Mouse (Mus musculus) right cerebral cortex, adult 2 months (tissue): ENCODE results near the gene Osgin1.

ENCODE experiments used
- DNase-seq, 2 experiments: peaks; one replicate each; pipeline ENCODE4 v3.0.0; 2021 to 2022; ENCODE audit warnings: low spot score in 2 of 2

Osgin1 gene

GRCm38 (mm10) chr8:119423631-119424141, 10.2 kb upstream of the Osgin1 start:
- no peak for DNase-seq

DNA sequence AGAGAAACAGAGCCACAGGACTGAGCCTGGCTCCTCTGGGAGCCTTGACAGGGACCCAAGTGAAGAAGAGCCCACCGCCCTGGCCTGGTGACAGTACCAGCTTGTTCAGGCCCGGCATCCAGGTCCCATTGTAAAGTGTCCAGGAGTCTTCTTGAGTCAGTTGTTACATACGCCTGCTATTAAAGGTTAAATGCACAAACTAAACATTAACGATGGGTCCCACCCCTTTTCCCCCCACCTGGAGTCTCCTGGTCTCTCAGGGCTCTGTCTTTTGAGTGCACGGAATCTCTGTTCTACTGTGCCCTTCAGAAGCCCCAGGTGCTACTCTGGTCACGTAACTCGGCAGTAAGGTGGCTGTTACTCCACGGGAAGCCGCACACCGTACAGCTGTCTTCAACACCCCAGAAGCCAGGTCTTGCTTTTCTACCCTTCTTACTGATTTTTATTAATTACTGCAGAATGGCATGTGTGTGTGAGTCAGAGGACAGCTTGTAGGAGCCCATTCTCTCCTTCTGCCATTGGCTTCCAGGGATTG, 9.7 kb upstream of the Osgin1 start:
- DNase-seq = no peak

- no peak for DNase-seq
Measured at GRCm38 (mm10) chr8:119424740-119425139, 9.2 kb upstream of the Osgin1 start.

GRCm38 (mm10) chr8:119425533-119425932, 8.4 kb upstream of the Osgin1 start:
- DNase-seq = no peak

DNA sequence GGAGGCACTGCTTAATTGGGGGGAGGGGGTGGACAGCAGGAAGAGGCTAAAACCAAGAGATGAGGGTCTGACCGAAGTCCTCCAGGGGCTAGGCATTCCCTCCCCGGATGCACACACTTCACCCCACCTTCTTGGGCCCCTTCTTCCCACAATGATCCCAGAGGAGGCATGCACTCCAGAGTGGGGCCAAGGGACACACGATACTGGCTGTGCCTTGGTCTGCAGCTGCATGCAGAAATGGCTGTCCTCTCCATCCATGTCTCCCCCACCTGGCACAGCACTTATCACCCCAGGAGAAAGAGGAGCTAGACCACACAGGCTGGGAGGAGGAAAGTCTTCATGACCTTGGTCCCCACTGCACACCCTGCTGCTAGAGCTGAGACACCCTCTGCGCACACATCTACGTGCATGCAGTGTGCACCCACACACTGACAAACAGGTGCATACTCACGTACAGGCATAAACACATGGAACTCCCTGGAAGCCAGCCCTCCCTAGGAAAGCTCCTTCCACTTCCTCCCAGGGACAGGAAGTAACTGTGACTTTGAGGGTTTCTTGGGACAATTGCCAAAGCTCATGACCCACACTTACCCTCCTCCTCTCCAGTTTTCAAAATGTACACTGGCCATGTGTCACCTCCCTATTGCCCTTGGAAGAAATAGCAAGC, 7.7 kb upstream of the Osgin1 start:
- DNase-seq = no peak

- no peak for DNase-seq
Measured at GRCm38 (mm10) chr8:119427634-119428349, 6.1 kb upstream of the Osgin1 start.

DNA sequence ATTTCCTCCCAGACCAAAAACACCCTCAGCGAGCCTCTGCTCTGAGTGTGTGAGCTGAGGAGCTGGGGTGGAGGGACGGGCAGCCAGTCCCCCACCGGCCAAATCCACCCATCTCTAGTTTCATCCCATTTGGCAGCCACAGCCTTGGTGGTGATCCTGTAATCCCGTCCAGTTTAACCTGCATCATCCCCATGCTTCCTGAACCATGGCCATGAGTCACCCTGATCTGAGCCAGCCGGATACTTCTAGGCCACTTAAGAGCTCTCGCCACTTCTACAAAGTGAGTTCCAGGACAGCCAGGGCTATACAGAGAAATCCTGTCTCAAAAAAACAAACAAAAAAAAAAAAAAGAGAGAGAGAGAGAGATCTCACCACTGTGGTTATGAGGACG, 5.6 kb upstream of the Osgin1 start:
- DNase-seq = no peak

GRCm38 (mm10) chr8:119428766-119429327, 5.1 kb upstream of the Osgin1 start:
- DNase-seq = no peak

GRCm38 (mm10) chr8:119429552-119429951, 4.4 kb upstream of the Osgin1 start:
- DNase-seq = no peak

DNA sequence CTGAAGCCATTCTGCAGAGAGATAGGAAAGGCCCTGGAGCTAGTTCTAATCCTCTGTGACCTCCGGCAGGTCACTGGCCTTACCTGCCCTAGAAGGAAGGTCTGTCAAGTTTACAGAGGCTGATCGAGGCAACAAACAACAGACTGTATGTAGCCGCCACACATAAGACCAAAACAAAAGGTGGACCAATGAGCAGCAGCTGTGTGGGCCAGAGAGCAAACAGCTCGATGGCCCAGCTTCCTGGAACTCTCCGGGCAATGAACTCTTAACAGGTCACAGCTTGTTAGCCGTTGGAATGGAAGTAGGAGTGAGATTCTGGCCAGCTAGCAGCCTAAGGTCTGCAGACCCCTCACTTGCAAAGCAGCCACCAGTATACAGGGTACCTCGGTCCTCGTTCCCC, 3.7 kb upstream of the Osgin1 start:
- DNase-seq = no peak

DNA sequence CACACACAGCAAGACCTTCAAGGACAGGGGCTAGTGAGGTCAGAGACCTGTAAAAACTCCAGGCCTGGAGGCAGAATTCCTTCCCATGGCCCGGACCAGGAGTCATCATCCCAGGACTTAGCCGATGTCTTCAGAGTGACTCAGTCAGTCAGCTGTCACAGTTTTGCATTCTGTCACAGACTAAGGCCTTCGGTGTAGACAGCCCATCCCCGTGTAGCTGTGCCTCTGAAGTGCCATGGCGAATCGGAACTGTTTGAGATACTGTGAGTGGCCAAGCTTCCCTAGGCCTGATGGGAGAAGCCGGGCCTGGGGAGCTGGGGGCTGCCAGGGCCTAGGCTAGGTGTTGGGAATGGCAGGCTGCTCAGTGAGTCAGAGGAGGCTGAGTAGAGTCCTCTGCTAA, 3.2 kb upstream of the Osgin1 start:
- no peak for DNase-seq

DNA sequence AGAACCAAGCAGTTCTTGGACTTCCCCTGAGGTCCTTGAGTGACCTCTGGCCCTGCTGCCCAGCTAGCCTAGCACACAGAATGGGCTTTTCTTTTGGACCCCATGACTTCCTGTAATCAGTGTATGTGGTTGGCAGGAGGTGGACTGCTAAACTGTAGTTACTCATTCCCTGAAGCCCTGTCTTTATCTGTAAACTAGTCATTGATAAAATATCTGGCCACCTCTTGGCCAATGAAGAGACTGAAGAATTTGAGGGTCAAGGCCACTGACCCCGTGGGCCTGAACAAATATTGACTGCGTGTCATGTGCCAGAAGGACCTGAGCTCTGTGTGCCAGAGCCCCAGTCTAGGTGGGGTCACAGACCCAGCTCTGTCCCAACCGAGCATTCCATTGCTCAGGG, 1.6 kb upstream of the Osgin1 start:
- DNase-seq = no peak

DNA sequence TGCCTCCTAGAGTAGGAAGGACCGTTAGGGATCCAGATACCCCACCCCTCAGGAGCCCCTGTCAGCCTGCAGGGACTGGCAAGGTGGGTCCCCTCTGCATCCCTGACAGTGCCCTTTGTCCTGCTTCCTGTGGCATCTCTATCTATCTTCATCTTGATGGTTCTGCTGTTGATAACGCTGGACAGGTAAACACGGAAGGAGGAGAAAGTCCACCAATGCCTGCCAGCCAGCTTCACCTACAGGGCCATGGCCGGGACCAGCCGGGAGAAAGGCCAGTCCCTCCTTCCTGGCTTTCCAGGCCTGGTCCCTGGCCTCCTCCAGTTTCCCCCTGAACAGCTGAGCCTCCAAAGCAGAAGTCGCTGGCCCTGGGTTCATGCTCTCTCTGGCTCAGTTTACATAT, 645 bp downstream of the Osgin1 start:
- no peak for DNase-seq

DNA sequence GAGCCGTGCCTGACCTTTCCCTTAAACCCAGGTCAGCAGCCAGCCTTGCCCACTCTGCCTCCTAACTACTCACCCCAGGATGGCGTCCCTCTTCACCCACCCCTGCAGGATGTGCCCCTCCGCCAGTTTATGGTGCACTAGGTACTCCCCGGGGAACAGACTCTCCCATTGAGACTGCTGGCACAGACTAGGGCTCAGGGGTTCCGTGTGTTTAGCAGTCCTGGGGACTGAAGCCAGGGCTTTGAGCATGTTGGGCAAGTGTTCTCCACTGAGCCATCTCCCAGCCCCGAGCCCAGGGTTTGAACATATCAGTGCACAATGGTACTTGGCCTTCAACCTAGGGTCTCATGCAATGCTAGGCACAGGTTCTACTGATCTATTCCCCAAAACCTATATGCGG, 1.6 kb downstream of the Osgin1 start:
- no peak for DNase-seq

DNA sequence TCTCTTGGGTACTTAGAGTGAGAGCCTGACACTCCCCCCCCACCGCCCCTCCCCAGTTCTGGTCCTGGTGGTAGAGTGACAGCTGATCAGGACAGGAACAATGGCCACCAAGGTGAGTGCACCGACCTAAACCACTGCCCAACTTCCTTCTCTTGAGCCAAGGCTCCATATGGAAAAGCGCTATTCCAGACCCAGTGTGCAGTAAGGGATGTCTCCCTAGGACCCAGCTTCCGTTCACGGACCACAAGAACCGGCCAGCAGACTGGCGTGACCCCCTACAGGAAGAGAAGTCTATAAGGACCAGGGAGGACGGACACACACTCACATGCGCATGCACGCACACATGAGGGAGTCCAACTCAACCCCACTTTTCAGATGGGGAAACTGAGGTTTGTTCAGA, 2.4 kb downstream of the Osgin1 start:
- no peak for DNase-seq

DNA sequence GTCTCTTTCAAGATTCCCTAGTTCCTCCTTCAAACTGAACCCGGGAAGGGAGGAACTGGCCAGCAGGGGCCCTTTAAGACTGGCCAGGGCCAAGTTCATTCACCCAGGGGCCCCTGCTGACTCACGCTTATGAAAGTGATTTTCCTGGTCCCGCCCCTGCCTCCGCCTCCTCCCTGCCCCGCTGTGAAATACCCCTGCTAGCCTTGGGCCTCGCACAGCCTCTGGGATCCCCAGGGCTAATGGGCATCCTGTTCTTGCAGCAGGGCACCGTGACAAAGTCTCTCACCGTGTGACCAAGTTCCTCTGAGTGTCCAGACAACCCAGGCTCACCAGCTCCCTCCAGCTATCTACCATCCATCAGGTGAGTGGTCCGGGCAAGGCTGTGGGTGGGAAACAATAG, 3.0 kb downstream of the Osgin1 start:
- no peak for DNase-seq

GRCm38 (mm10) chr8:119437506-119437905, 3.6 kb downstream of the Osgin1 start:
- no peak for DNase-seq

- DNase-seq = no peak
Measured at GRCm38 (mm10) chr8:119438876-119439275, 5.0 kb downstream of the Osgin1 start.

GRCm38 (mm10) chr8:119439424-119439823, 5.5 kb downstream of the Osgin1 start:
- DNase-seq = no peak

GRCm38 (mm10) chr8:119439893-119440249, 5.9 kb downstream of the Osgin1 start:
- DNase-seq = no peak

DNA sequence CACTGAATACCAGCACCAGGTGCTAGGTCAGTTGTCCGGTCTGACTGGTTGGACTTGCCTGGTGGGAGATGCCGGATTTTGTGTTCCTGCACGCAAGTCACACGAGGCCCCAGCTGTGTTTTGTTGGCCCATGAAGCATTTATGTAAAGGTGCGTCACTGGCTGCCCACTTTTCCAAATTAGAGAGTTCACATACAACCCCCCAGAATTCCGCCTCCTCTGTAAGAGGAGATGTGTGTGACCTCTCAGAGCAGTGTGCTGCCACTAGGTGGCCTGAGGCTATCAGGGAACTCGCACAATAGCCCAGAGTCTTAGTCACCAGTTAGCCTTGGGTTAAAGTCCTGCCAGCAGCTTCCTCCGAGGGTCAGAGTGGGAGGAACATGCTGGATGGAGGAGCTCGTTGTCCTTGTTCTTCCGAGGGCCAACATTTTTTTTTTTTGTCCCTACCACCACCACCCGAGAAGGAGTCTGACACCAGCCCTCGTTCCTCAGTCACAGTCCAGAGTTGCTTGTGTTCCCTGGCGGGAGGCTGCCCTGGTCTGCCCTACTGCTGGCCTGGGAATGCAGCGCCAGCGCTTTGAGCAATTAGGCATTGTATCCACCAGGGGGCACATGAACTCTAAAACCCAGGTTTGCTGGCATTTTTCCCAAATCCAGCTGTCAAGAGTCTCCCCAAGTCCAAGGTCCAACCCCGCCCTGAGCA, 6.5 kb downstream of the Osgin1 start:
- peak; percentile 58 to 65 for DNase-seq

GRCm38 (mm10) chr8:119440952-119441270, 7.0 kb downstream of the Osgin1 start:
- DNase-seq = no peak
